Mouse (Mus musculus): ENCODE results near the gene Hipk1. TPM values are rescaled to one million over a fixed set of nuclear protein-coding genes. Genes with fewer than 3 reads are reported as not detected.
A peak's percentile ranks its signal among the peaks of the same experiment; 100 is the strongest.
"Not testable (repeated sequence)": the region's sequence is repeated elsewhere in the genome, so short reads cannot be mapped to it uniquely, and the experiment has no call there.

Hipk1 gene
- polyA plus RNA-seq, 1 experiment from 2014 or later = 13.5 TPM

DNA sequence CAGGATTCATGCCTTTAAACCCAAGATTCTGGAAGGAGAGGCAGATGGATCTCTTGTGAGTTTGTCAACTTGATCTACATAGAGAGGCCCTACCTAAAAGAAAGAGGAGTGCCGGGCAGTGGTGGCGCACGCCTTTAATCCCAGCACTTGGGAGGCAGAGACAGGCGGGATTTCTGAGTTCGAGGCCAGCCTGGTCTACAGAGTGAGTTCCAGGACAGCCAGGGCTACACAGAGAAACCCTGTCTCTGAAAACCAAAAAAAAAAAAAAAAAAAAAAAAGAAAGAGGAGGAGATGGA, 696 bp upstream of the Hipk1 start:
- not testable (repeated sequence) for H3K27me3 ChIP-seq (replicated peaks); H3K9me3 ChIP-seq (replicated peaks); ATAC-seq (ENCODE audit: insufficient number of reproducible peaks, low FRiP score); H3K9ac ChIP-seq; H3K36me3 ChIP-seq
- H3K4me3 ChIP-seq = peak overlapping the region; percentile 70
- peak overlapping the region; percentile 83; the same call in 1 of the 2 replicates for H3K4me2 ChIP-seq
- peak overlapping the region; percentile 90; the same call in 1 of the 2 replicates for H3K27ac ChIP-seq (ENCODE audit: poor library complexity, severe bottlenecking)
- 68% methylated on average over 5 of the region's 5 CpGs for WGBS
- H3K4me1 ChIP-seq (replicated peaks) = peaks cover 14% of the 10 kb centered on the region

GRCm38 (mm10) chr3:103790346-103791145, 817 bp downstream of the Hipk1 start:
- no peaks in the 10 kb centered on the region for H3K9me3 ChIP-seq (replicated peaks)
- 0 out of 2 replicates have a peak, but pooled peaks cover 4% of the 10 kb centered on the region for H3K27me3 ChIP-seq (replicated peaks)
- WGBS = under 1% methylated on average over 52 of the region's 61 CpGs
- peak overlapping the region; percentile 83 for H3K4me2 ChIP-seq
- H3K9ac ChIP-seq = peak overlapping the region; percentile 88
- ATAC-seq (ENCODE audit: insufficient number of reproducible peaks, low FRiP score) = peak; percentile 68
- H3K4me3 ChIP-seq = peak overlapping the region; percentile 70
- no peaks in the 10 kb centered on the region for H3K36me3 ChIP-seq
- H3K27ac ChIP-seq (ENCODE audit: poor library complexity, severe bottlenecking) = peak overlapping the region; percentile 90
- H3K4me1 ChIP-seq (replicated peaks) = peaks cover 16% of the 10 kb centered on the region

DNA sequence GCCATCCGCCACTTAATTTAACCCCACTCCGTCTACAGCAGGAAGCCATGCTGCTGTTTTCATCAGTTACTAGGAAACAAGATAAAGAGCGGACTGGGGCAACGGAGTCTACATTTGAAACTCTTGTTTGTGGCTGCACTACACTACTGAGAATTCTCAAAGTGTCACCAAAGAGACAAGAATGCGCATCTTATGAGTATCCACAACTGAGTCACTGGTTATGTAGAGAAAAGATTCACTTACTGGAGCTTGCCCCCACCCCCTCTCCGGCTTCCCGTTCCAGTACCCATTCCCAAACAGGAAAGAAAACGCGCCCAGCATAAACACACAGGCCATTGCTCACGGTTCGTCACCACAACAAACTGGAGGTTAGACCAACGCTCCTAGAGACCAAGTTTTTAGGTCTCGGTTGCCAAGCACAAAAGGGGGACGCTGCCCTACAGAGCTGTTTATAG, 1.4 kb downstream of the Hipk1 start:
- Histone ChIP-seq H3K4me3 (peak overlapping the region; percentile 70), H3K9me3 (replicated peaks) (no peaks in the 10 kb centered on the region), H3K9ac (peak overlapping the region; percentile 88), H3K36me3 (no peaks in the 10 kb centered on the region), H3K4me2 (peak overlapping the region; percentile 83), H3K4me1 (replicated peaks) (peaks cover 16% of the 10 kb centered on the region), H3K27me3 (replicated peaks) (0 out of 2 replicates have a peak, but pooled peaks cover 4% of the 10 kb centered on the region), H3K27ac (ENCODE audit: poor library complexity, severe bottlenecking) (peak overlapping the region; percentile 90)
- WGBS = 2% methylated on average over 14 of the region's 14 CpGs
- peak; percentile 17; the same call in 1 of the 2 replicates for ATAC-seq (ENCODE audit: insufficient number of reproducible peaks, low FRiP score)

GRCm38 (mm10) chr3:103789096-103789495, 2.3 kb downstream of the Hipk1 start:
- Histone ChIP-seq H3K27me3 (replicated peaks) (0 out of 2 replicates have a peak, but pooled peaks cover 4% of the 10 kb centered on the region), H3K4me3 (peak overlapping the region; percentile 31), H3K36me3 (no peaks in the 10 kb centered on the region), H3K9me3 (replicated peaks) (no peaks in the 10 kb centered on the region), H3K4me1 (replicated peaks) (peaks cover 18% of the 10 kb centered on the region), H3K9ac (0 out of 2 replicates have a peak overlapping the region, but pooled peaks have one; percentile 42), H3K27ac (ENCODE audit: poor library complexity, severe bottlenecking) (no peak overlapping the region), H3K4me2 (peak overlapping the region; percentile 56)
- WGBS = 79% methylated on average over 7 of the region's 7 CpGs
- ATAC-seq (ENCODE audit: insufficient number of reproducible peaks, low FRiP score) = no peak

- Histone ChIP-seq H3K9me3 (replicated peaks) (no peaks in the 10 kb centered on the region), H3K9ac (no peak overlapping the region), H3K27ac (ENCODE audit: poor library complexity, severe bottlenecking) (no peak overlapping the region), H3K27me3 (replicated peaks) (no peaks in the 10 kb centered on the region), H3K4me2 (no peak overlapping the region), H3K4me3 (no peak overlapping the region), H3K4me1 (replicated peaks) (peaks cover 31% of the 10 kb centered on the region), H3K36me3 (no peaks in the 10 kb centered on the region)
- 74% methylated on average over 7 of the region's 7 CpGs for whole genome bisulfite sequencing
- ATAC-seq (ENCODE audit: insufficient number of reproducible peaks, low FRiP score) = no peak
Observed at GRCm38 (mm10) chr3:103787225-103787624, 4.1 kb downstream of the Hipk1 start.

DNA sequence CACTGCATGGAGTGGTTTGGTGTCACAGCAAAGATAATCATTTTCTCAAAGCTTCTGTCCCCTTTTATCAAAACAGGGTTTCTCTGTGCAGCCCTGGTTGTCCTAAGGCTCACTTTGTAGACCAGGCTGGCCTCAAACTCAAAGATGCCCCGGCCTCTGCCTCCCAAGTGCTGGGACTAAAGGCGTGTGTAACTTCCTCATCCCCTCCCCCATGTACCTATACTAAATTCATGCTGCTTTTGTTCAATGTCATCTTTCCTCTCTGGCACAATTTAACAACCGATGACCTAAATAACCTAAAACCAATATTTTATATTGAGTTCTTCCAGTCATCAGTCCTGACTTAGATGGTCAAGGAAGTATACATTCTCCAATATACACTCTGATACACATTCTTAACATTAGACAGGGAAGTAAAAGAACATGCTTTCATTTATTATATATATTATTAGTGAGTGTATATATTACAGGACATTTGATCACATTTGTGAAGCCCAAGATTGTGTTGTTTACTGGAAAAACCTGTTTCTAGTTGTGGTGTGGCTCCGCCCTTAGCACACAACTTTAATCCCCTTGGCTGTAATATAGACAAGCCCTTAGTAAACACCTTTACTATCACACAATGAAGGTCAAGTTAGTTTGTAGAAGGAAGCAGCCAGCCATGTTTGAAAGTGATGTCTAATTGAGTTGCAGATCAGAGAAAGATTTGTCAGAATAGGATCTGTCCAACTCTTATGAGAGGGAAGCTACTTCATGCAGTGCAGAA, 8.3 kb downstream of the Hipk1 start:
- no peak overlapping the region for H3K9ac ChIP-seq
- no peak for ATAC-seq (ENCODE audit: insufficient number of reproducible peaks, low FRiP score)
- H3K4me2 ChIP-seq = no peak overlapping the region
- H3K9me3 ChIP-seq (replicated peaks) = no peaks in the 10 kb centered on the region
- H3K36me3 ChIP-seq = peaks cover 3% of the 10 kb centered on the region
- no peak overlapping the region for H3K4me3 ChIP-seq
- no peak overlapping the region for H3K27ac ChIP-seq (ENCODE audit: poor library complexity, severe bottlenecking)
- H3K4me1 ChIP-seq (replicated peaks) = peaks cover 42% of the 10 kb centered on the region
- H3K27me3 ChIP-seq (replicated peaks) = no peaks in the 10 kb centered on the region
- 86% methylated on average over 4 of the region's 4 CpGs for WGBS

DNA sequence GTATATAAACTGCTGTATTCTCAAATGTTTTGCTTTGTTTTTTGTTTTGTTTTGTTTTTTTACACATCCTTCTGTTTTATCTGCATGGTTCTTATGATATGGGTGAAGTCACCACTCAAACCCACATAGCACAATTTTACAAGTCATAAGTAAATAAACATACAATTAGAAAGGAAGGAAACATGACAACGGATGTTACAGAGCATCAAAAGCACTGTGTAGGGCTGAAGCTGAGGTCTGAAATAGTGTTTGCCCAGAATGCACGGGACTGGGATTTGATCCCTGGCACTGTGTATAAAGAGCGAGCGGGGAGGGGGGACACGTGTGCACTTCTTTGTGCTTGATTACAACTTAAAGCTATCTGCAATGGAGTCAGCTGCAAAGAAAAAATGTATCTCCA, 10.6 kb downstream of the Hipk1 start:
- Histone ChIP-seq H3K36me3 (peaks cover 16% of the 10 kb centered on the region), H3K27ac (ENCODE audit: poor library complexity, severe bottlenecking) (no peak overlapping the region)
- WGBS = 72% methylated on average over 5 of the region's 5 CpGs

DNA sequence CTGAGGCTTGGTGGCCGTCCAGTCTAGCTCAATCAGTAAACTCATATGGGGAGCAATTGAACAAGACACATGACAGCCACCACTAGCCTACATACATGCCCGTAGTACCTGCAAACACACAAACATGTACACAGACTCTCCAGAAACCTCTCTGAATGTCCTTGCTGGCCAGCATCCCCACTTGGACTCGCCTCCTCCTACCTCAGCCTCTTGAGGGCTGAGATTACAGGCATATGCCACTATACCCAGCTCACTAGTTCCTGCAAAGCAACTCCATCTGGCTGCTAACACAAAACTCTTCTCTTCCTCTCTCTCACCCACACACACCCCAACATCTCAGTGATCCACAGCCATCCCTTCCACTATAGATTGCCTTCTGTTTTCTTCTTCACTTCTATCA, 11.1 kb downstream of the Hipk1 start:
- peaks cover 37% of the 10 kb centered on the region for H3K4me1 ChIP-seq (replicated peaks)
- H3K36me3 ChIP-seq = peaks cover 20% of the 10 kb centered on the region
- H3K27ac ChIP-seq (ENCODE audit: poor library complexity, severe bottlenecking) = no peak overlapping the region
- no peak for ATAC-seq (ENCODE audit: insufficient number of reproducible peaks, low FRiP score)
- no peak overlapping the region for H3K4me3 ChIP-seq
- no peak overlapping the region for H3K4me2 ChIP-seq
- H3K27me3 ChIP-seq (replicated peaks) = no peaks in the 10 kb centered on the region
- WGBS = 80% methylated on average over 3 of the region's 3 CpGs
- H3K9me3 ChIP-seq (replicated peaks) = no peaks in the 10 kb centered on the region
- H3K9ac ChIP-seq = no peak overlapping the region

More for the DNA sequence above, 10.6 kb downstream of the Hipk1 start:
- Histone ChIP-seq H3K9me3 (replicated peaks) (no peaks in the 10 kb centered on the region), H3K4me2 (no peak overlapping the region), H3K4me1 (replicated peaks) (peaks cover 37% of the 10 kb centered on the region), H3K4me3 (no peak overlapping the region), H3K27me3 (replicated peaks) (no peaks in the 10 kb centered on the region), H3K9ac (no peak overlapping the region)
- ATAC-seq (ENCODE audit: insufficient number of reproducible peaks, low FRiP score) = no peak

DNA sequence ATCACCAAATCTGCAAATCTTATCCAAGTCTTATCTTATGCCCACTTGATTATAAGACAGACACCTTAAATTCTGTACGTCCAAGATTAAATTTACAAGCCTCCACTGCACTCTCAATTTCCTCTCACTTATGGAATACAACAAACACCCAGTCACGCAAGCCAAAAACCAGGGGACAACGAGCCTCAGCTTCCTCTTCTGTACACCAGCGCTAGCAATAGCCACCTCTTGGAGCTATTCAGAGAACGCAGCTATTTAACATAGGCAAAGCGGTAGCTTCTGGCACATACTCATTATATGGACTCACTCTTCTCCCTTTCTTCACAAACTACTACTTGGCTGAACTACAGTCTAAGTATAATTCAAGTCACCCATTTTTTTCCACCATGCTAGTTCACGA, 12.2 kb downstream of the Hipk1 start:
- H3K4me1 ChIP-seq (replicated peaks) = peaks cover 36% of the 10 kb centered on the region
- no peak overlapping the region for H3K4me3 ChIP-seq
- H3K9ac ChIP-seq = no peak overlapping the region
- no peak overlapping the region for H3K27ac ChIP-seq (ENCODE audit: poor library complexity, severe bottlenecking)
- WGBS = 87% methylated on average over 7 of the region's 7 CpGs
- H3K9me3 ChIP-seq (replicated peaks) = no peaks in the 10 kb centered on the region
- peaks cover 20% of the 10 kb centered on the region for H3K36me3 ChIP-seq
- no peak for ATAC-seq (ENCODE audit: insufficient number of reproducible peaks, low FRiP score)
- H3K27me3 ChIP-seq (replicated peaks) = no peaks in the 10 kb centered on the region
- no peak overlapping the region for H3K4me2 ChIP-seq

DNA sequence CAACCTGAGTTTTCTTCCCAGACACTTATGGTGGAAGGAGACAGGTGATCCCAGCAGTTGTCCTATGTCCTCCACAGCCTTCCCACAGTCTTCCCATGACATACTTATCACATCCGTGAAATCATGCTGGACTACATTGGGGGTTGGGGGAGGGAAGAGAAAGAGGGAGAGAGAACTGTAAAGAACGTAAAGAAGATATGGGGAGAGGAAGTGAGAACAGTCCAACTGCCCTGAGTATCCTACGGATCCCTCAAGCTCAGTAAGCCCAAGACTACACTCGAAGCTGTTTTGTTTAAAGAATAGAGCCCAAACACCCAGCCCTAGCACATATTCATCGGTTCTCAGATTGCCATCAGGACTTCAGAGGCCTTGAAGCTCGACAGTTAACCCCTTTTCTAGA, 12.7 kb downstream of the Hipk1 start:
- H3K27ac ChIP-seq (ENCODE audit: poor library complexity, severe bottlenecking) = no peak overlapping the region
- WGBS = 73% methylated on average over 6 of the region's 6 CpGs
- ATAC-seq (ENCODE audit: insufficient number of reproducible peaks, low FRiP score) = no peak

GRCm38 (mm10) chr3:103777940-103778339, 13.4 kb downstream of the Hipk1 start:
- 86% methylated on average over 11 of the region's 11 CpGs for WGBS
- ATAC-seq (ENCODE audit: insufficient number of reproducible peaks, low FRiP score) = no peak
- H3K27me3 ChIP-seq (replicated peaks) = no peaks in the 10 kb centered on the region
- H3K4me3 ChIP-seq = no peak overlapping the region
- H3K4me2 ChIP-seq = no peak overlapping the region
- H3K27ac ChIP-seq (ENCODE audit: poor library complexity, severe bottlenecking) = no peak overlapping the region
- H3K9ac ChIP-seq = no peak overlapping the region
- H3K36me3 ChIP-seq = peaks cover 23% of the 10 kb centered on the region
- H3K4me1 ChIP-seq (replicated peaks) = peaks cover 35% of the 10 kb centered on the region
- H3K9me3 ChIP-seq (replicated peaks) = no peaks in the 10 kb centered on the region

More for the DNA sequence above, 12.7 kb downstream of the Hipk1 start:
- Histone ChIP-seq H3K4me1 (replicated peaks) (peaks cover 34% of the 10 kb centered on the region), H3K36me3 (peaks cover 23% of the 10 kb centered on the region), H3K4me2 (no peak overlapping the region), H3K9ac (no peak overlapping the region; the same call in 1 of the 2 replicates), H3K4me3 (no peak overlapping the region), H3K9me3 (replicated peaks) (no peaks in the 10 kb centered on the region), H3K27me3 (replicated peaks) (no peaks in the 10 kb centered on the region)
